Mouse (Mus musculus) embryonic fibroblast, embryonic 13.5 days (primary cell): ENCODE data around the gene Bsn.

ENCODE experiments used
- CTCF ChIP-seq: IDR thresholded peaks from 2 replicates; pipeline ENCODE4 v1.5.1; 2011; ENCODE audit warnings: mild to moderate bottlenecking, control low read depth, low read length, moderate library complexity, borderline replicate concordance; ENCODE audit not compliant: insufficient read depth
- POLR2A ChIP-seq: IDR thresholded peaks from 2 replicates; pipeline ENCODE4 v1.6.1; 2011; ENCODE audit warnings: low read depth, mild to moderate bottlenecking, control low read depth, low read length, moderate library complexity

DNA sequence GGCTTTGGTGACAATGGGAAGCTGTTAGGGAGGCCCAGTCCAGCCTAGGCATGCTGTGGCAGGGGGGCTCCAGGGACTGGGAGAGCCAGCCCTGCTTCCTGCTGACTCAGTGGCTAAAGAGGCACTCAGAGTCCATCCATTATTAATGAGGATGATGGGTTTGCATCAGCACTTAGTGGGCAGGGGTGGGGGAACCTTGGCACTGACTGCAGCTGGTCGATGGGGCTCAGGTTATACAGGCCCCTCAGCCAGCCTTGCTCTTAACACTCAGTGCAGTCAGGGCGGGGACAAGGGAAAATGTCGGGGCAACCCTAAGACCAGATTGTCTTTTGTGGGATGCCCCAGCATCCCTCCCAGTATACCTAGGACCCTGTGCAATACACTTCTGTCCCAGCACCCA is 128.0 kb downstream of the Bsn start:
- TF ChIP-seq POLR2A, result no peak
- no peak for TF ChIP-seq CTCF
